Mouse (Mus musculus) brain, adult 2 months (tissue): ENCODE measurements around the gene Pdcd10.
A peak's percentile ranks its signal among the peaks of the same experiment; 100 is the strongest.

Source experiments
- DNase-seq: peaks from one replicate; pipeline ENCODE4 v3.0.0; 2011; ENCODE audit warnings: low read depth, low spot score

The Pdcd10 gene

DNA sequence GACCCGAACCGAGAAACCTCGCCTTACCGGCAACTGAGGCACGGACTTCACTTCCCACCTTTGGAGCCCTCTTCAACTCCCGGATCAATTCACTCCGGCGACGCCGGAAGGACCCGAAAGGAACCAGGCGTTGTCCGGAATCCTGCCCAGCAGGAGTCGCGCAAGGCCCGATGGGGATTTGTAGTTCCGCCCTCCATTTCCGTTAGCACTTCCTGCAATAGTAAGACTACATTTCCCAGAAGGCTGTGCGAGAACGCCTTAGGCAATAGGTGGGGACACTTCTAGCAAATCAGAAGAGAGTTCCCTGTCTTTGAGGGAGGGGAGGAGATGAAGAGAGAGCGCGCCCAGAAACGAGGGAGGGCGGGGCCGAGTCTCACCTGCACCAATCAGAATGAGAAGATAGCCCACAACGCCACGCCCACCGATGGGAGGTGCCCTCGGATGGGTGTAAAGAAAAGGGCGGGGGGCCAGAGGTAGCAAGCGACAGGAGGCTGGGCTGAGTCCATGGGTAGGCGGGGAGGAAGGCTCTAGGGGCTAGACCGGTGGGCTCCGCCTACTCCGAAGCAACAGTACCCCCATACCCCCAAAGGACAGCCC, at the start of gene Pdcd10:
Gene Pdcd10 (minus strand): TSS at position 162 of the 597 bp plus-strand sequence.
- peak; percentile 100 for DNase-seq

- peak; percentile 74 for DNase-seq
These were observed 28.2 kb upstream of the Pdcd10 start for GRCm38 (mm10) chr3:75584898-75585297.

DNA sequence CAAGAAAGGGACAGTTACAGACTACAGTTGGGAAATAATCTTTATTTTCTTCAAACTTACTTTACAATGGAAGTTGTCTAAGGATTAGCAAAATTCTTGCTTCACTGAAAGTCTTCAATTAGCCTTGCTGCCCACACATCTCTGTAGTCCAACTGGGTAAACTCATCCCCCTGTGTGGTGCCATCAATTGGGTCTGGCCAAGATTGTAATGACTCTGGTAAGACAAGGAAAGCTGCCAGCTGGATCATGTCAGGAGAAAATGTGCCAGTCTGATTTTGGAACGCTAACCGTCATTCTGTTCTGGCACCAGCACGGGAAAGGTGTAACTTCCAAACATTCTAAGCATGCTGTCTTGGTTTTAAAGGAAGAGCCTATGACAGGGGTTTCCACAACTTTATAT, 26.6 kb upstream of the Pdcd10 start:
- DNase-seq: peak; percentile 87

DNA sequence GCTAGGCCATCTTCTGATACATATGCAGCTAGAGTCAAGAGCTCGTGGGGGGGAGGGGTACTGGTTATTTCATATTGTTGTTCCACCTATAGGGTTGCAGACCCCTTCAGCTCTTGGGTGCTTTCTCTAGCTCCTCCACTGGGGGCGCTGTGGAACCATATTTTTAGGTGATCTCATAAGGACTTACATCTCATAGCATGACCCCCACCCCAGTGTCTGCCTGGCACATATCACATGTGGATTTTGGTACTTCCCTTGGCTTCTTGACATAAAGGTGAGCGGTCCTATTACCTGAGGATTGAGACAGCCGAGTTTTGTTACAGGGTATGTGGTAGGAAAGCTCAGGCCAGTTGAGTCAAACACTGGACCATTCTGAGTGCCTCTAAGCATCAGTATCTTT, 22.7 kb upstream of the Pdcd10 start:
- DNase-seq: no peak

DNA sequence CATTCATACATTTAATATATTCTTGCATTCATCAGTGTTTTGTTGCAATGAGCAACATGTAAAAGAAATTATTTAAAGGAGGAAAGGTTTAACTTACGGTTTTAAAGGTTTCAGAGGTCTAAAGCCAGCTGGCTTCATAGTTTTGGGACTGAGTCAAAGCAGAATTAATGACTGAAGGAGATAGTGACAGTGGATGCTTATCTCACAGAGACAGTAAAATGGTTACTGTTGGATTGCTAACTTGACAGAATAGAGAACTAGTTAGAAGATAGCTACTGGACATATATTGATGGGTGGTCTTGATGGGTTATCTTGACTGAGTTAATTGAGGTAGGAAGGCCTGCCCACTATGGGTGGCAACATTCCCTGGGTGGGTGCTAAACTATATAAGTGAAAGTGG, 18.9 kb upstream of the Pdcd10 start:
- DNase-seq: no peak

DNA sequence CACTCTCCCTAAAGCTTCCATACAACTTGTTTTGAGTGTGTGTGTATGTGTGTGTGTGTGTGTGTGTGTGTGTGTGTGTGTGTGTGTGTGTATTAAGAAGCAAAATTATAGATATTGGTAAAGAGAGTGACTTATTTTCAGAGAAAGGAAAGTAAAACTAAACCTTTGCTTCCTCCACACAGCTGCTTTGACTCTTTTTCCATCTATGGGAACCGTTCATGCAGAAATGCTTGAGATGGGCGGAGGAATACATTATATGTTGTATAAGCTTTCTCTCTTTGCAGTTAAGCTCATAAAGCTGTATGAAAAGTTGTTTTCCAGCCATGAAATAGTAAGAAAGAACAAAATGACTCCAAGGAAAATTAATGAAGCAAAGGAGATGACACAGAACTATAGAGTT, 17.4 kb upstream of the Pdcd10 start:
- DNase-seq: peak; percentile 31

- DNase-seq: peak; percentile 99
These were observed 636 bp upstream of the Pdcd10 start, which contains the start of gene Serpini1 for GRCm38 (mm10) chr3:75557292-75557691. Serpini1 (plus strand) TSS chr3:75557547.

- DNase-seq: peak; percentile 17
These were observed 448 bp downstream of the Pdcd10 start for GRCm38 (mm10) chr3:75556121-75556694.

GRCm38 (mm10) chr3:75551248-75551647, 5.4 kb downstream of the Pdcd10 start:
- peak; percentile 64 for DNase-seq

GRCm38 (mm10) chr3:75544287-75544686, 12.4 kb downstream of the Pdcd10 start:
- no peak for DNase-seq

- peak; percentile 13 for DNase-seq
These were observed 13.8 kb downstream of the Pdcd10 start for GRCm38 (mm10) chr3:75542852-75543251.

GRCm38 (mm10) chr3:75541259-75541658, 15.4 kb downstream of the Pdcd10 start:
- DNase-seq: no peak

GRCm38 (mm10) chr3:75534045-75534834, 22.4 kb downstream of the Pdcd10 start:
- DNase-seq: no peak

DNA sequence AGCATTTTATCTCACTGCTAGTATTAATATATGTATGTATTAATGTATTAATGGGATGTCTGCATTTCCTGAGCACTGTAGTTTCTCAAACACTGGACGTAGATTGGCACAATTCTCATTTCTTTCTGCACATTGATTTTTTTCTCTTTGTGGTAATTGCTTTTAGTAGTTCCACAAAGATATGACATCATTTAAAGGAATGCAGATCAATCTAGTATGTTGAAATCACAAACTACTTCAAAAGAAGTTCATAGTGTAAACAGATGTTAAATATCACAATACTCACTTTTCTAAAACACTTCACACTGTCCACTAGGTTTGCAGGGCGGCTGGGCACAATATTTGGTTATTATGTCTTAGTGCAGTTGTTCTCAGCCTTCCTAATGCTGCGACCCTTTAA, 25.6 kb downstream of the Pdcd10 start:
- DNase-seq: no peak

- DNase-seq: no peak
These were observed 34.1 kb downstream of the Pdcd10 start for GRCm38 (mm10) chr3:75522527-75522926.

GRCm38 (mm10) chr3:75521314-75521713, 35.3 kb downstream of the Pdcd10 start:
- DNase-seq: no peak

DNA sequence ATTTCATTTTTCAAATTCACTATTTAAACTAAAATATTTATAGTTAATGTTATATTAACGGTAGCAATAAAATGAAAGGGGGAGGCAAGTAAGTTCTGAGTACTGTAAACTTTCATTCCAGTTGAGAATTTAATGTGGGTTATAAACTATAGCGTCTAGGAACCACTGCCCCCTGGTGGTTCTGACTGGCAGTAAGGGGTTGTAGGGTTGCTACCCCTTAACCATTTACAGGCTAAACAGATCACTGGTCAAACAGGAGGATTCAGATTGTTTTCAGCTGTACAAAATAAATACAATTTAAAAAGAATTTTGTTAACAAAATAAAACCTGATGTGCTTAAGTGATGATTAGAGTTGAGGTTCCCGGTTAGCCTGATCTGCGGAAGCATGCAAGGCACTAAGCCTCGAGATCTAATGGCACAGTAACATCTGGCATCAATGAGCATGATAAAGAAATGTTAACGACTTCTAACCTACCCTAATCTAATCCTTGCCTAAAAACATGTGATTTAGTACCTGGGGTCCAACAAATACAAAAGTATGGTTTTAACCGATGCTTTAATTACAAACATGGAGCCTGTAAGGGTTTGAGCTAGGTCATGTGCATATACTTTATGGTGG, 38.9 kb downstream of the Pdcd10 start:
- peak; percentile 45 for DNase-seq

DNA sequence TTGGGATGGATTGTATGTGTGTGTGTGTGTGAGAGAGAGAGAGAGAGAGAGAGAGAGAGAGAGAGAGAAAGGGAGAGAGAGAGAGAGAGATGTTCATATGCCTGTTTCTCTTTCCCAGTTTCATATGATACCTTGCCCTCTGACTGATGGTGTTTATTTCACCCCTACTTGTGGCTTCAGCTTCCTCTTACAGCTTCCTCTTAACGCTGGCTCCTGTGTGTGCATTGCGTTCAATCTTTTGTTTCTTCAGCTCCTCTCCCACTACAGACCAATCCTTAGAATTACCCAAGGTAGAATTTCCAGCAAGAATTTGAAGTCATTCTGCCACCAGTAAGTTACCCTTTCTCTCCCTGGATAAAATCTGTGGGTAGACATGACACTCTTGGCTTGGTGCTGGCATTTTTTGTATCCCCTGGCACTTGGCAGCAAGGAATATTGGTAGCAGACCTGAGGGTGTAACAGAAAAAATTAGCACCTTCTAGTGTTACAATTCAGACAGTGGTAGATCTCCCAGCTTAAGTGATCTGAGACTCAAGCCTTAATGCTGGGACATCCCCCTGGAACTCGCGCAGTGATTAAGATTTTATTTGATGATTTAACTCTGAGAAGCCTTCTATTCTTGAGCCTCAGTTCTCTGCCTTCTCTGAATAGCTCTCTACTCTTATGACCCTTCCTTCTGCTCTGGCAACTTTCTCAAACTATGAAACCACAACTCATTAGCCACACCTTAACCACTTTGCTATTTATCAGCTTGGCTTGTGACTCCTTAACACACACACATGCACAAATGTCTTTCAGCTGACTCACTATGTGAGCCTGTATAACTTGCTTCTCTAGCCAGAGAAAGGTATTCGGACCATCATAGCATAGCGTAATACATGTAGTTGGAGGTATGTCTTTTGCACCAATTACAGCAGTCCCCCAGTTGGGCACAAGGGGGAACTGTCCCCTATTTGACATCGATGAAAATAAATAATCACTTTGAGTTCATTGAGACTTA, 57.4 kb downstream of the Pdcd10 start:
- DNase-seq: no peak

DNA sequence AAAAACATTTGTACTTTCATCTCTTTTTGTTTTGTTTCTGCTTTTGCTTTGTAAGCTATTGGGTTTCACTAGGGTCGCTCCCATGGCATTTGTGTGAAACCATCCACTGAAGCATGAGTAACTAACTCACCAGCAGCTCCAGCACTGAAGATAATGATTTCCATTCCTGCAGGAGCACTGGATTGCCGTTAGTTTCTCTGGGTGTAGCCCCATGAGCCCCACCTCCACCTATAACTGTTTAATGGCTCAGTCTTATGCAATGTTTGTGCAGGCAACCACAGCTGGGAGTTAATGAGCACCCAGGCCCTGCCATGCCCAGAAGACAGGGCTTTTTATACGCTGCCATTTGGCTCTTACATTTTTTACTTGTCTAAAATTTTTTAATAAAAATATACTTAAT, 63.7 kb downstream of the Pdcd10 start:
- no peak for DNase-seq

DNA sequence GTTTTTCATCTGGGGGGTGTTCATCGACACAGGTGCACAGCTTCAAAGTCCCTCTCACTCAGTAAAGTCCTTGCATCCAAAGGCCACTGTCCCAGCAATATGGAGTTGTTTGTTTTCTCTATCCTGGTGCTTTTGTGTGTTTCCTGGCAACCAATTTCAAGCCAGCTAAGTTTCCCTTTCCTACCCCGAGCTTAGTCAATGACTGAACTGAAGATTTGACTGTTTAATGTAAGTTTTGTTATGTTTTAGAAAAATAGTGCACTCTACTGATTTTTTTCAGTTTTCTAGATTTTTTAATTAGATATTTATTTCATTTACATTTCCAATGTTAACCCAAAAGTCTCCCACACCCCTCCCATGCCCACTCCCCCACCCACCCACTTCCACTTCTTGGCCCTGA, 74.6 kb downstream of the Pdcd10 start, which contains the start of gene Wdr49:
Gene Wdr49 (minus strand): TSS at position 101 of the 400 bp plus-strand sequence.
- DNase-seq: no peak

- peak; percentile 28 for DNase-seq
These were observed 81.5 kb downstream of the Pdcd10 start for GRCm38 (mm10) chr3:75475106-75475505.
